Mouse (Mus musculus) MEL (cell line): Measurements from ENCODE around the gene Rhob. TPM values are rescaled to one million over a fixed set of nuclear protein-coding genes. Genes with fewer than 3 reads are reported as not detected.

Experiments used
- DNase-seq: peaks from one replicate; pipeline ENCODE4 v3.0.0; 2011; ENCODE audit warnings: low read depth, low spot score
- H3K27ac ChIP-seq: 2 replicates; pipeline ENCODE4 v1.5.1; 2012; ENCODE audit warnings: low read depth, mild to moderate bottlenecking, control low read depth, low read length, moderate library complexity; ENCODE audit not compliant: control insufficient read depth
- H3K27me3 ChIP-seq, 2 experiments: fragments of 150-350 bp in 1 of 2; sonication (generic) in 1 of 2; 2 replicates each; pipeline ENCODE4 v1.6.1; 2012; ENCODE audit warnings: low read length in 2 of 2, mild to moderate bottlenecking in 2 of 2, improper control_type of control experiment in 1 of 2, moderate library complexity in 1 of 2; ENCODE audit not compliant: insufficient read depth in 2 of 2, control insufficient read depth in 1 of 2
- H3K36me3 ChIP-seq, 2 experiments: 2 replicates each; pipeline ENCODE4 v1.6.1; 2012 to 2014; ENCODE audit warnings: low read length in 2 of 2, improper control_type of control experiment in 1 of 2, inconsistent platforms in 1 of 2, mild to moderate bottlenecking in 1 of 2; ENCODE audit not compliant: insufficient read depth in 2 of 2, control insufficient read depth in 1 of 2
- H3K4me1 ChIP-seq, 2 experiments: fragments of 150-350 bp in 1 of 2; sonication (generic) in 1 of 2; 2 replicates each; pipeline ENCODE4 v1.6.1; 2012; ENCODE audit warnings: low read length in 2 of 2, improper control_type of control experiment in 1 of 2, mild to moderate bottlenecking in 1 of 2; ENCODE audit not compliant: insufficient read depth in 2 of 2, control insufficient read depth in 1 of 2
- H3K4me3 ChIP-seq, 2 experiments: fragments of 150-350 bp in 1 of 2; sonication (generic) in 1 of 2; 2 replicates each; pipeline ENCODE4 v1.5.1; 2012; ENCODE audit warnings: low read depth in 2 of 2, low read length in 2 of 2, mild to moderate bottlenecking in 2 of 2, moderate library complexity in 2 of 2, control low read depth in 1 of 2, improper control_type of control experiment in 1 of 2; ENCODE audit not compliant: control insufficient read depth in 1 of 2, insufficient read depth in 1 of 2
- H3K79me2 ChIP-seq: 2 replicates; pipeline ENCODE4 v1.6.1; 2012; ENCODE audit warnings: mild to moderate bottlenecking, low read length, moderate library complexity; ENCODE audit not compliant: control insufficient read depth, poor library complexity, insufficient read depth
- H3K9ac ChIP-seq: 2 replicates; pipeline ENCODE4 v1.6.1; 2012; ENCODE audit warnings: low read depth, mild to moderate bottlenecking, control low read depth, low read length, moderate library complexity; ENCODE audit not compliant: control insufficient read depth, poor library complexity, severe bottlenecking
- H3K9me3 ChIP-seq: fragments of 150-350 bp; sonication (generic); replicated peaks from 2 replicates; pipeline ENCODE4 v1.6.1; 2012; ENCODE audit warnings: mild to moderate bottlenecking, low read length, improper control_type of control experiment, moderate library complexity; ENCODE audit not compliant: insufficient read depth
- CHD1 ChIP-seq: IDR thresholded peaks from 2 replicates; pipeline ENCODE4 v1.6.1; 2012; ENCODE audit warnings: low read depth, mild to moderate bottlenecking, inconsistent platforms, low read length, improper control_type of control experiment
- CHD2 ChIP-seq: IDR thresholded peaks from 2 replicates; pipeline ENCODE4 v1.6.1; 2011; ENCODE audit warnings: low read length, improper control_type of control experiment
- CTCF ChIP-seq, 3 experiments: IDR thresholded peaks in 2 of 3; conservative IDR thresholded peaks in 1 of 3; 2 replicates each; pipeline ENCODE4 v1.5.1; 2011 to 2012; ENCODE audit warnings: low read length in 3 of 3, low read depth in 2 of 3, mild to moderate bottlenecking in 2 of 3, improper control_type of control experiment in 1 of 3, inconsistent platforms in 1 of 3, mixed read lengths in 1 of 3, moderate library complexity in 1 of 3; ENCODE audit not compliant: control insufficient read depth in 1 of 3, insufficient read depth in 1 of 3, poor library complexity in 1 of 3, severe bottlenecking in 1 of 3
- ELF1 ChIP-seq: IDR thresholded peaks from 2 replicates; pipeline ENCODE4 v1.6.1; 2014; ENCODE audit warnings: low read depth, mild to moderate bottlenecking, inconsistent platforms, low read length, improper control_type of control experiment, moderate library complexity
- EP300 ChIP-seq, 2 experiments: IDR thresholded peaks; 2 replicates each; pipeline ENCODE4 v1.6.1; 2011; ENCODE audit warnings: improper control_type of control experiment in 2 of 2, low read length in 2 of 2, low read depth in 1 of 2, mild to moderate bottlenecking in 1 of 2
- ETS1 ChIP-seq: IDR thresholded peaks from 2 replicates; pipeline ENCODE4 v1.6.1; 2012; ENCODE audit warnings: low read depth, mild to moderate bottlenecking, inconsistent platforms, low read length, improper control_type of control experiment, moderate library complexity
- GABPA ChIP-seq: IDR thresholded peaks from 2 replicates; pipeline ENCODE4 v1.6.1; 2012; ENCODE audit warnings: low read depth, mild to moderate bottlenecking, inconsistent platforms, low read length, improper control_type of control experiment, moderate library complexity
- MAFK ChIP-seq: IDR thresholded peaks from 2 replicates; pipeline ENCODE4 v1.6.1; 2011; ENCODE audit warnings: low read depth, mild to moderate bottlenecking, low read length, improper control_type of control experiment, borderline replicate concordance
- MAZ ChIP-seq: IDR thresholded peaks from 2 replicates; pipeline ENCODE4 v1.6.1; 2012; ENCODE audit warnings: low read depth, mild to moderate bottlenecking, inconsistent platforms, low read length, improper control_type of control experiment
- MEF2A ChIP-seq: IDR thresholded peaks from 2 replicates; pipeline ENCODE4 v1.6.1; 2014; ENCODE audit warnings: low read depth, mild to moderate bottlenecking, inconsistent platforms, low read length, improper control_type of control experiment; ENCODE audit not compliant: poor library complexity, insufficient replicate concordance, severe bottlenecking; ENCODE audit errors: extremely low read depth
- MXI1 ChIP-seq: IDR thresholded peaks from 2 replicates; pipeline ENCODE4 v1.6.1; 2011; ENCODE audit warnings: mild to moderate bottlenecking, low read depth, low read length, improper control_type of control experiment
- MYB ChIP-seq: IDR thresholded peaks from 2 replicates; pipeline ENCODE4 v1.6.1; 2011; ENCODE audit warnings: mild to moderate bottlenecking, low read depth, low read length, improper control_type of control experiment
- NRF1 ChIP-seq: IDR thresholded peaks from 2 replicates; pipeline ENCODE4 v1.6.1; 2014; ENCODE audit warnings: low read depth, mild to moderate bottlenecking, inconsistent platforms, low read length, improper control_type of control experiment, moderate library complexity; ENCODE audit not compliant: poor library complexity, insufficient read depth, severe bottlenecking
- POLR2A ChIP-seq, 2 experiments: IDR thresholded peaks; 2 replicates each; pipeline ENCODE4 v1.6.1; 2011 to 2012; ENCODE audit warnings: low read length in 2 of 2, mild to moderate bottlenecking in 2 of 2, control low read depth in 1 of 2, improper control_type of control experiment in 1 of 2, low read depth in 1 of 2, moderate library complexity in 1 of 2; ENCODE audit not compliant: control insufficient read depth in 1 of 2, insufficient read depth in 1 of 2, poor library complexity in 1 of 2
- POLR2AphosphoS2 ChIP-seq: IDR thresholded peaks from 2 replicates; pipeline ENCODE4 v1.6.1; 2011; ENCODE audit warnings: low read length, improper control_type of control experiment
- RCOR1 ChIP-seq: IDR thresholded peaks from 2 replicates; pipeline ENCODE4 v1.6.1; 2012; ENCODE audit warnings: low read depth, mild to moderate bottlenecking, inconsistent platforms, low read length, improper control_type of control experiment
- SMC3 ChIP-seq: IDR thresholded peaks from 2 replicates; pipeline ENCODE4 v1.6.1; 2011; ENCODE audit warnings: low read depth, low read length, improper control_type of control experiment
- TAL1 ChIP-seq: IDR thresholded peaks from 2 replicates; pipeline ENCODE4 v1.6.1; 2012; ENCODE audit warnings: mild to moderate bottlenecking, inconsistent platforms, low read length, moderate library complexity, mixed read lengths
- USF1 ChIP-seq: IDR thresholded peaks from 2 replicates; pipeline ENCODE4 v1.6.1; 2014; ENCODE audit warnings: low read depth, mild to moderate bottlenecking, inconsistent platforms, low read length, improper control_type of control experiment, moderate library complexity
- ZC3H11A ChIP-seq: IDR thresholded peaks from 2 replicates; pipeline ENCODE4 v1.6.1; 2012; ENCODE audit warnings: low read depth, mild to moderate bottlenecking, inconsistent platforms, low read length, improper control_type of control experiment
- ZNF384 ChIP-seq: IDR thresholded peaks from 2 replicates; pipeline ENCODE4 v1.6.1; 2012; ENCODE audit warnings: low read depth, mild to moderate bottlenecking, inconsistent platforms, low read length, improper control_type of control experiment
- polyA plus RNA-seq, 2 experiments: library from polyadenylated mRNA; stranded (reverse) in 1 of 2; unstranded in 1 of 2; fragments of >175 nt in 1 of 2; fragments of >200 nt in 1 of 2; gene quantifications; 2 replicates each; pipeline versions ENCODE4 v1.2.1 to v1.2.4; 2012; ENCODE audit warnings: low replicate concordance in 2 of 2, low read depth in 1 of 2; ENCODE audit not compliant: insufficient read length in 2 of 2, insufficient read depth in 1 of 2, missing spikeins in 1 of 2
- total RNA-seq: library from RNA; depleted of rRNA; stranded (reverse); fragments of 300-350 nt; gene quantifications from 2 replicates; pipeline ENCODE4 v1.2.3, GENCODE M21; 2012

The Rhob gene
- total and polyA plus RNA-seq, 3 experiments: 1.8 to 6.0 TPM; not detected in 1

DNA sequence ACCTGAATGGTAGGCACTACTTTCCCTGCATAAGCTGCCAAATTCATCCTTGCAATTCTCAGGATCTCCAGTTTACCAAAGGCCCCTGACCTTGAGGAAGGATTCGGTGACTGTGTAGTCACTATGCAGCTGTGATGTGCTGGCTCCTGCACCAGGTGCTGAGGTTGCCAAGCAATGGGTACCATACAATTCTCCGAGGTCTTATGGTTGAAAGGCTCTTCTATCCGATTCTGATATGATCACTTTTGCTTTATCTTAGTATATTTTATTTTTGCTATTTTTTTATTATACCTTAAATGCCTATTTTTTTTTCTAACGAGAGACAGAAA, 11.2 kb downstream of the Rhob start:
- no peak for DNase-seq
- Histone ChIP-seq H3K27me3 (no peaks in the 10 kb centered on the region; a peak in 1 of 4 replicates), H3K9ac (no peak overlapping the region), H3K36me3 (no peaks in the 10 kb centered on the region), H3K79me2 (no peaks in the 10 kb centered on the region), H3K27ac (no peak overlapping the region), H3K4me3 (no peak overlapping the region), H3K4me1 (no peaks in the 10 kb centered on the region)
- TF ChIP-seq GABPA (no peak), ZNF384 (no peak), CTCF (IDR thresholded peaks at IDR 0.05 in 2 of 3, conservative IDR thresholded peaks at IDR 0.05 in 1 of 3; ENCODE audit: control insufficient read depth in 1 of 3, insufficient read depth in 1 of 3, low read depth in 2 of 3, low read length in 3 of 3, poor library complexity in 1 of 3, severe bottlenecking in 1 of 3) (no peak), NRF1 (no peak), ZC3H11A (no peak), TAL1 (no peak), EP300 (IDR thresholded peaks at IDR 0.05; ENCODE audit: low read depth in 1 of 2, low read length in 2 of 2) (no peak), USF1 (no peak), CHD1 (no peak), CHD2 (no peak), POLR2A (IDR thresholded peaks at IDR 0.05; ENCODE audit: control insufficient read depth in 1 of 2, insufficient read depth in 1 of 2, low read depth in 1 of 2, low read length in 2 of 2, poor library complexity in 1 of 2) (no peak), MYB (no peak)
- TF ChIP-seq, all 39 proteins: peak for 0
- no peaks in the 10 kb centered on the region for H3K9me3 ChIP-seq

DNA sequence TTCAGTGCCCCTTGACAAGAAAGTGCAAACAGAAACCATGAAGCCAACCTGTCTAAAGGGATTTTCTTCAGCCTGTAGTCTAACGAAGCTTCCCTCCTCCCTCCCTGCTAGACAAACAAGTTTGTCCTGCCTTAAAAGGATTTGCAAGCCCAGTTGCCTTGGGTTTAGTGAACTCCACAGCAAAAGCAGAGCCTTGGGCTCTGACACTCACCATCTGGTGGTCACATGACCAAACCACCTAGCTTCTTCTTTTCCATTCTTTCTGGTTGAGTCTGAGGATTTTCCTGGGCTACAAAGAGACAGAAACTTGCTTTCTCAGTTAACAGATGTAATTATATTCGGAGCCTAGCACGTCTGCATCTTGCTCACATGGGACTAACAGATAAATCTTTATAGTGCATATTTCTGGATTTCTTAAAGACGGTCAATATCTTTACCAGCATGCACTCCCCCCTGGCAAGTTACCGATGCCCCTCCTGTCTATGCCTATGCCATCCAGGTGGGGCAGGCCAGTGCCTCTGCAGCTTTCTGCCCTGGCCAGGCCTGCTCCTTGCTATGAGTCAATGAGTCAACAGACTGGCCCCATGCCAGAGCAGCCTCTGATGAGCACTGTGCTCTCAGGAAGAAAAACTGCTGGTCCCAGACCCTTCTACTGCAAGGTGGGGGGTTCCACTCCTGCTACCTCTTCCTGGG, 11.7 kb downstream of the Rhob start:
- DNase-seq: peak; percentile 10
- H3K9ac ChIP-seq: no peak overlapping the region
- H3K79me2 ChIP-seq: no peaks in the 10 kb centered on the region
- no peaks in the 10 kb centered on the region for H3K36me3 ChIP-seq
- TF ChIP-seq USF1 (peak; percentile 43; the same call in 1 of the 2 replicates), SMC3 (no peak)
- no peaks in the 10 kb centered on the region for H3K4me1 ChIP-seq
- no peaks in the 10 kb centered on the region; a peak in 1 of 4 replicates for H3K27me3 ChIP-seq
- H3K27ac ChIP-seq: no peak overlapping the region
- H3K4me3 ChIP-seq: no peak overlapping the region
- H3K9me3 ChIP-seq: no peaks in the 10 kb centered on the region

DNA sequence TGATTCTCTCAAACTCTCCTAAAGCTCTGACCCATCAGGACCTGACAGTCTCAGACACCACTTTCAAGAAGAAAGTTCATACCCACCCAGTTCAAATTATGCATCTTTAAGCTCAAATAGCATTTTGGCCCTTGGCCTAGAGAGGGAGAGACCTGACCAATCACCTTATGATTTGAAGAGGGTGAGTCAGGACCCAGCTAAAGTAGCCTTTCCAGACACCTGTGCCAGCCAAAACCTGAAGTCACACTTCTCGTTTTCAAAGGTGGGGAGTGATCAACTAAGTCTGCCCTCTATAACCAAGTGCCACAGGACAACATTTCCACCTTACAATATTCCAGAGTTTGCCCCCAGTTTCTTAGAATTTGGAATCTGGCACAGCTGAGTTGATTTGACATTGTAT, 12.5 kb downstream of the Rhob start:
- Histone ChIP-seq H3K9ac (no peak overlapping the region), H3K27ac (no peak overlapping the region), H3K36me3 (no peaks in the 10 kb centered on the region), H3K4me1 (no peaks in the 10 kb centered on the region), H3K9me3 (no peaks in the 10 kb centered on the region), H3K4me3 (no peak overlapping the region), H3K27me3 (no peaks in the 10 kb centered on the region; a peak in 1 of 4 replicates), H3K79me2 (no peaks in the 10 kb centered on the region)
- TF ChIP-seq EP300 (IDR thresholded peaks at IDR 0.05; ENCODE audit: low read depth in 1 of 2, low read length in 2 of 2) (no peak), CHD1 (no peak), GABPA (no peak), ETS1 (no peak), MXI1 (no peak), ELF1 (no peak), MYB (no peak), MAFK (no peak), POLR2AphosphoS2 (no peak), MAZ (no peak), RCOR1 (no peak), MEF2A (no peak)
- DNase-seq: no peak
